Mouse (Mus musculus) bone marrow macrophage, adult 2 months (primary cell): ENCODE measurements around the gene Rnf212.

Source experiments
- CTCF ChIP-seq: IDR thresholded peaks from 2 replicates; pipeline ENCODE4 v1.5.1; 2012; ENCODE audit warnings: low read depth, mild to moderate bottlenecking, low read length, moderate library complexity
- POLR2A ChIP-seq: IDR thresholded peaks from 2 replicates; pipeline ENCODE4 v1.6.1; 2012; ENCODE audit warnings: mild to moderate bottlenecking, low read depth, low read length, borderline replicate concordance

- TF ChIP-seq POLR2A: no peak
- no peak for TF ChIP-seq CTCF
Observed at GRCm38 (mm10) chr5:108700346-108700745, 74.4 kb downstream of the Rnf212 start.
